Mouse (Mus musculus) gonadal fat pad, adult 2 months (tissue): ENCODE measurements at regions not wholly inside any gene's neighbourhood (a gene's known extent, or its start where the extent isn't known, plus 50 kb on each side); places are given as distances from the start of the nearest gene placed in this dataset.

Experiments
- DNase-seq: peaks from one replicate; pipeline ENCODE4 v3.0.0-alpha.2; 2012; ENCODE audit warnings: low read depth

- no peak for DNase-seq
Observed at GRCm38 (mm10) chr17:47317651-47318050, 51.0 kb upstream of the Mrps10 start.

- DNase-seq: no peak
Observed at GRCm38 (mm10) chr17:47313162-47313561, 55.5 kb upstream of the Mrps10 start.

GRCm38 (mm10) chr17:47311272-47311671, 57.4 kb upstream of the Mrps10 start:
- no peak for DNase-seq

- DNase-seq: no peak
Observed at GRCm38 (mm10) chr17:47306027-47306761, 62.5 kb upstream of the Mrps10 start.

GRCm38 (mm10) chr17:47304463-47305199, 64.1 kb upstream of the Mrps10 start:
- no peak for DNase-seq

- no peak for DNase-seq
Observed at GRCm38 (mm10) chr17:47303600-47303999, 65.1 kb upstream of the Mrps10 start.

GRCm38 (mm10) chr17:47298396-47298919, 70.2 kb upstream of the Mrps10 start:
- DNase-seq: no peak

- no peak for DNase-seq
Observed at GRCm38 (mm10) chr17:47297965-47298364, 70.7 kb upstream of the Mrps10 start.

- no peak for DNase-seq
Observed at GRCm38 (mm10) chr17:47296709-47297450, 71.8 kb upstream of the Mrps10 start.

- DNase-seq: no peak
Observed at GRCm38 (mm10) chr17:47295315-47296011, 73.2 kb upstream of the Mrps10 start.

GRCm38 (mm10) chr17:47294091-47294534, 74.6 kb upstream of the Mrps10 start:
- DNase-seq: no peak

GRCm38 (mm10) chr17:47293178-47293577, 75.5 kb upstream of the Mrps10 start:
- no peak for DNase-seq

- no peak for DNase-seq
Observed at GRCm38 (mm10) chr17:47291558-47291957, 77.1 kb upstream of the Mrps10 start.

- DNase-seq: no peak
Observed at GRCm38 (mm10) chr17:47285616-47286015, 83.1 kb upstream of the Mrps10 start.

- no peak for DNase-seq
Observed at GRCm38 (mm10) chr17:47284236-47284635, 84.5 kb upstream of the Mrps10 start.

GRCm38 (mm10) chr17:47283158-47283557, 85.5 kb upstream of the Mrps10 start:
- DNase-seq: no peak

- no peak for DNase-seq
Observed at GRCm38 (mm10) chr17:47282476-47282875, 86.2 kb upstream of the Mrps10 start.

- DNase-seq: no peak
Observed at GRCm38 (mm10) chr17:47277890-47278289, 90.8 kb upstream of the Mrps10 start.

- no peak for DNase-seq
Observed at GRCm38 (mm10) chr17:47276639-47277038, 92.0 kb upstream of the Mrps10 start.

GRCm38 (mm10) chr17:47275796-47276311, 92.8 kb upstream of the Mrps10 start:
- no peak for DNase-seq

GRCm38 (mm10) chr17:47273309-47273708, 95.4 kb upstream of the Mrps10 start:
- no peak for DNase-seq
